Mouse (Mus musculus) left cerebral cortex, postnatal 25 days (tissue): ENCODE data around the gene Ap5s1. TPM values are rescaled to one million over a fixed set of nuclear protein-coding genes. Genes with fewer than 3 reads are reported as not detected.
A peak's percentile ranks its signal among the peaks of the same experiment; 100 is the strongest.

ENCODE experiments used
- DNase-seq, 2 experiments: peaks; one replicate each; pipeline ENCODE4 v3.0.0; 2022; ENCODE audit warnings: low spot score in 2 of 2, mixed read lengths in 1 of 2
- intact Hi-C: fragments of 180-260 bp; cut with DNase I; formaldehyde crosslinking; loops from one replicate; pipeline ENCODE4 v1.15.1; 2025
- total RNA-seq, 2 experiments: library from RNA; stranded (reverse); gene quantifications; 2 replicates each; pipeline ENCODE4 v1.2.3; 2021

Gene Ap5s1
- total RNA-seq, 2 experiments from 2014 or later, result 25.1 to 25.4 TPM

DNA sequence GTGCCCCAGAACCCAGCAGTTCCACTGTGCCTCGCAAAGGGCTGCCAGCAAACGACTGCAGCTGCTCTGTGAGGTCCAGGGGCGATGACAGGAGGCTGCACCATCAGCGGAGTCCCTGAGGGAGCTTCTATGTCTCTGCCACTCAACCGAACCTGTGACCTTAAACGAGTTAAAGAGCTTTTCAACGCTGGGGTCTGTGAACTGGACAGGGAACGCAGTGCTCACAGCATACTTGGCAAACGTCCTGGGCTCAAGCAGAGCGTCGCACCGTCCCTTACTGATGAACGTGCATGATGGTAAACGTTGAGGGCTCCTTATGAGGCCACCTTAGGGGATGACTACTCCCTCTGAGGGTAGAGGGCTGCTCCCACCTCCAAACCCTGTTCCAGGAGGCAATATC lies 20.5 kb upstream of the Ap5s1 start:
- intact Hi-C loops, result loop anchor here (1.0 kb wide), 1 partner anchor 24 kb away; no protein-coding TSS in a partner anchor
- DNase-seq, result no peak

DNA sequence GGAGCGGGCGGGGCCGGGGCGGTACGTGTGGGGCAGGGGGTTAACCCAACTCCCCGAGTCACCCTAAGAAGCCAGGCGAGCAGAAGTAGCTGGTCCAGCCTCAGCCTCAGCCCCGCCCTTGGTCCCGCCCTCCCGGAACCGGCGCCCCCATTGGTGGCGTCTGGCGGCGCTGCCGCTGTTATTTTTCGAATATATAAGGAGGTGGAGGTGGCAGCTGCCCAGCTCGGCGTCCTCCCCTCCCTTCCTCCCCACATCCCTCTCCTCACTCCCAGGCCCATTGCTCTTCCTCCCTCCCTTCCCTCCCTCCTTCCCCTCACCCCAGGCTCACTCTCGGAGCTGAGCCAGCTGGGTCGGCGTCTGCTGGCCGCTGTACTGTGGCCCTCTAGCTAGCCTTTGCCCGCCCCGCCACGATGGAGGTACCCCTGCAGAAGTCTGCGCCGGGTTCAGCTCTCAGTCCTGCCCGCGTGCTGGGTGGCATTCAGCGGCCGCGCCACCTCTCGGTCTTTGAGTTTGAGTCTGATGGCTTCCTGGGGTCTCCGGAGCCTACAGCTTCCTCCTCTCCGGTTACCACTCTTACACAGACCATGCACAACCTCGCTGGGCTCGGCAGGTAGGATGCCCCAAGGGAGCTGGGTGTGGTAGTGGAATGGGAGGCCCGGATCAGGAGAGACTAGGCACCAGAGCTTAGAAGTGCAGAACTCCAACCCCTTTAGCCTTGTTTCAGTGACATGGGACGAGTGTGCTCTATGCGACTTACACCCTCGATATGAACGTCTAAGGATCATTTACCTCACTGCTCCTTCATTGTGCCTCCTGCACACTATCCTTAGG lies 19.9 kb upstream of the Ap5s1 start, which contains the start of the genes Cdc25b and Spef1:
TSS of gene Cdc25b (plus strand) at position 179 of the 831 bp plus-strand sequence.
TSS of gene Spef1 (minus strand) at position 512 of the 831 bp plus-strand sequence.
- intact Hi-C loops, result loop anchor here (1.0 kb wide), 1 partner anchor 23 kb away; no protein-coding TSS in a partner anchor
- peak; percentile 71 to 88 for DNase-seq

DNA sequence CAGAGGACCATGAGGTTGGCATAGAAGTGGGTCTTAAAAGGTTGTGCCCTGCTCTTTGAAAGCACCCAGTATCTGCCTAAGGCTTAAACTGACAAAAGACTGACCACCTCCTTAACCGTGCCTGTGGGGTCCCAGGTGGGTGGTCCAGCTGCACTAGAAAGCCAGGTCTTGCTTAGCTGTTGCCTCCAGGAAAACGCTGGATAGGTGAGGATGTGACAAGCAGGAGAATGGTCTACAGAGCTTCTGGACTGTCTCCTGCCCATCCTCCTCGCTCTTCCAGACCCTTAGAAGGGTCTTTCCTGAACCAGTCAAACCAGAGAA lies 19.3 kb upstream of the Ap5s1 start:
- intact Hi-C loops, result no loop called here
- DNase-seq, result no peak

DNA sequence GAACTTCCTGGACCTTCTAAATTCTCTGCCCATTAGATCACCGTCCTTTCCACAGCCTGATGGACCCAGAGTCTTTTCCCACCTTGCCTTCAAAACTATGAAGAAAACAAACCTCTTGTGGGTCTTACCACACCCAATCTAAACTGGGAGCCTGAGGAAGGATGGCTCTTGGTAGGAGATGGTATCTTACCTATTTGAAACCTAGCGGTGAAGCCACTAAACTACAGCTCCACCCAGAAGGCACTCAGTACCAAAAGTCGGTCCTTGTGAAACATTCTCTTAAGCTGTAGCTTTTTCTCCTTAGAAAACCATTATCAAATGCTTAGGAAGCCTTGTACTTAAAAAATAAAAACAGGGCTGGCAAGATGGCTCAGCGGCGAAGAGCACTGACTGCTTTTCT lies 18.6 kb upstream of the Ap5s1 start:
- intact Hi-C loops, result no loop called here
- DNase-seq, result no peak

DNA sequence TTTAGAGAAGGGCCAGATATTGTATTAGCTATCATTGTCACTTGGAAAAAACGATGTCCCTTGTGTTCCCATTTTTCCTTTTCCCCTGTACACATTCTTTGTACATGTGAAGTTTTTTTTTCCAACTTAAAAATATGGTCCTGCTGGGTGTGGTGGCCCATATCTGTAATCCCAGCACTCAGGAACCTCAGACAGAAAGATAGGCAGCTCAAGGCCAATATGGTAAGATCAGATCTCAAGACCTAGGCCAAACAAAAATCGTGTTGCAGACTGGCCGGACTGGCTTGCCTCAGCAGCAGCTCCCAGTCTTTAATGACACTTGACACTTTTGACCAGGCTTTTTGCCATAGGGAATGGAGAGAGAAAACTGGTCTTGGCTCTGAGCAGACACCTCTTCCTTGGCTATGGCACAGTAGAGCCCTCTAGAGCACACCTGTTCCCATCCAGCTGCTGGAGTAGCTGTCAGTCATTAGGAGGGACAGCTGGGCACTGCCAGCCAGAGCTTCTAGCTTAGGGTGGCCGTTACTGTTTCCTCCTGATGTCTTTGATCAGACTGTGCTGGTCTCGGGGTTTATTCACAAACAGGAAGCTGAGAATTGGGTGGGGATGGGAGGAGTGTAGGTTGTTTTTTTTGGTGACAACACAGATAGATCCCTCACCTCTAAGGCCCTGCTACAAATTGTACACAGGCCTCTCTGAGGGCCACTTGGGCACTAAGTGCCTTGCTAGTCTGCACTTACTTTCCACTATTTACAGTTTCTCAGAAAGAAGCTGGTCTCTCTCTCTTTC lies 17.2 kb upstream of the Ap5s1 start:
- DNase-seq, result no peak
- intact Hi-C loops, result no loop called here

DNA sequence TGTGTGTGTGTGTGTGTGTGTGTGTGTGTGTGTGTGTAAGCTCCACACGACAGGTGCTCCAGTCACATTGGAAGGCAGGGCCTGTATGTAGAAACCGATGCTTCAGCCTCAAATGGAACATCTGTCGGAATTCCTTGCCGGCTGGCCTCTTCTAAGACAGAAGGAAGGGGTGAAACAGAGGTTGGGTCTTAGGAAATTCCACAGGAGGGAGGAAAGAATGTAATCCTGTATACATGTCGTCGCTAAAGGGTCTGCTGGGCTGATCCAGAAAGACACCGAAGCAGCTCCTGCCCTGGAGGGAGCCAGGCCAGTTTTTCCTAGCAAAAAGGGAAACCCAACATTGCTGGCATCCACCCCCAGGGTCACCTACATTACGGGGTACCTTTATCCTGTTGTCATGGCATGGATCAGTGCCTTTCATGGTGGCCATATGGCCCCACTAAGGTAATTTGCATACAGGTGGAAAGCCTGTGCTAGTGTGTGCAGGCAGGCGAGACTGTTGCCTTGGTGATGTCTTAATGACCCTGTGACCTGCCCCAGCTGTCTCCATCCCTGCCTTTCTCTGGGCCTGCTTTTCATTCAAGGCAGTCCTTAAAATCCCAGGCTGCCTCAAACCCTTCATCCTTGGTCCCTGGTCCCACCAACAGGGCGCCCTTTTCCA lies 16.4 kb upstream of the Ap5s1 start:
- intact Hi-C loops, result no loop called here
- DNase-seq, result no peak

DNA sequence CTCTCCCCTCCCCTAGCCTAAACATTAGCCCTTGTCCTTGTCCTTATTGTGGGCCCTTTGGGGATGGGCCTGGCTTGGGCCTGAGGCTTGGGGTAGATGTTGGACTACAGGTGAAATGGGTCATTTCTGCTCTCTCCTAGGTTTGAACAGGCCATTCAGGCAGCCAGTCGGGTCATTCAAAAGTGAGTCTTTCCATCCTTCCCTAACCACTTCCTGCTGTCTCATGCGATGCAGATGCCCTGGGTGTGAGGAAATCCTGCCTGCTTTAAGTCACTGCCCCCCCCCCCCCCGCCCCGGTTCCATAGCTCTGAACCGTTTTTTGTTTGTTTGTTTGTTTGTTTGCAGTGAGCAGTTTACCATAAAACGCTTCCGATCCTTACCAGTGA lies 15.9 kb upstream of the Ap5s1 start:
- no peak for DNase-seq
- intact Hi-C loops, result no loop called here

DNA sequence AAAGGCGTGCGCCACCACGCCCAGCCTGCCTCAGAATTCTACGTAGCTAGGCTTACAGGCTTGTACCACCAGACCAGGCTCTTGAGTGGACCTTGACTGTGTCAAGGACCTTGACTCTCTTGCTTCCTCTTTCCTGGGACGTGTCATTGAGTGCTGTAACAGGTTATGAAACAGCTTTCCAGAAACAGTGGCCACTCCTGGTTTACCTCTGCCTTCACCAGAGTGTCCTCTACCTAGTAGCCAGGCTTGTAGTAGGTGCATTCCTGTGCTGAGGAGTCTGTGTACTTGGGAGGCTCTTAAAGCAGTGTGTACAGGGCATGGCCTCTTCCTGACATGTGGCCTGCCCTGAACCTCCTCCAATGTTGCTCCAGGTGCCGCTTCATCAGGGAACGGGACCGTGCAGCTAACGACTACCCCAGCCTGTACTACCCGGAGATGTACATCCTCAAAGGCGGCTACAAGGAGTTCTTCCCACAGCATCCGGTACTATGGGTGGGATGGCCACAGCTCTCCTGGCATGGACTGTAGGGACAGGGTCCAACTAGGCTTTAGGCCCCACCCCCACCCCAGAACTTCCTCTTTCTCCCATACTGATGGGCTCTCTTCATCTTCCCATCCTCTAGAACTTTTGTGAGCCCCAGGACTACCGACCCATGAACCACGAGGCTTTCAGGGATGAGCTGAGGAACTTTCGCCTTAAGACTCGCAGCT lies 10.1 kb upstream of the Ap5s1 start:
- intact Hi-C loops, result no loop called here
- DNase-seq, result no peak

DNA sequence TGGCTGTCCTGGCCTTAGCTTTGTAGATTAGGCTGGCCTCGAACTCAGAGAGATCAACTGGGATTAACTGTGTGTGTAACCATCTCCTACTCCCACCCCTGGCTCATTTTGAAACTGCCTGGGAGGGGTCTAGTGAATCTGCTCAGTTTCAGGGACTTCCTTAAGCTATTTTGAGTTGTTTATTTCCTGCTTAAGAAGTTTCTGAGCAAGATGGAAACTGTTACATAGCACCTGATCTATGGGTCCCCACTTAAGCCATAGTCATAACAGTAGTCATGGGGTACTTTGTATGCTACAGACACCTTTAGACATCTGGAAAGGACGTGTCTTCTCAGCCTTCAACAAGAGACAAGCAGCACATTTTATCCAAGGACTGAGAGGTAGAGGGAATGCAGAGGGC lies 6.2 kb upstream of the Ap5s1 start:
- intact Hi-C loops, result no loop called here
- DNase-seq, result no peak

DNA sequence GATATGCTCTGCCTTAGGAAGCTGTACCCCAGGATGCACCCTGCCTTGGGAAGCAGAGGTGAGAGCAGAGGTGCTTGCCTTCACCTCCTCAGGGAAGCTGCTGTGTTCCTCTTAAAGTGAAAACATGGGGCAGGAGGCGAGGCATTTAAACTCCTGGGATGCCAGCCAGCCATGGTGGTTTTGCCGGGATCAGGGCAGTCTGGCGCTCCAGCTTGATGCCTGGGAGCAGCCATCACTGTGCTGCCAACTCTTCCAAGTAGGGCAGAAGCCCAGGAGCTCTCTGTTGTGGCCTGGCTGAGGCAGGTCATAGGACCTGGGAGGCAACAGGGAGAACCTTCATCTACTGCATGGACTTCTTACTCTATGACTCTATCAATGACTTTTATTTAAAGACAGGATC lies 5.6 kb upstream of the Ap5s1 start:
- intact Hi-C loops, result no loop called here
- no peak for DNase-seq

DNA sequence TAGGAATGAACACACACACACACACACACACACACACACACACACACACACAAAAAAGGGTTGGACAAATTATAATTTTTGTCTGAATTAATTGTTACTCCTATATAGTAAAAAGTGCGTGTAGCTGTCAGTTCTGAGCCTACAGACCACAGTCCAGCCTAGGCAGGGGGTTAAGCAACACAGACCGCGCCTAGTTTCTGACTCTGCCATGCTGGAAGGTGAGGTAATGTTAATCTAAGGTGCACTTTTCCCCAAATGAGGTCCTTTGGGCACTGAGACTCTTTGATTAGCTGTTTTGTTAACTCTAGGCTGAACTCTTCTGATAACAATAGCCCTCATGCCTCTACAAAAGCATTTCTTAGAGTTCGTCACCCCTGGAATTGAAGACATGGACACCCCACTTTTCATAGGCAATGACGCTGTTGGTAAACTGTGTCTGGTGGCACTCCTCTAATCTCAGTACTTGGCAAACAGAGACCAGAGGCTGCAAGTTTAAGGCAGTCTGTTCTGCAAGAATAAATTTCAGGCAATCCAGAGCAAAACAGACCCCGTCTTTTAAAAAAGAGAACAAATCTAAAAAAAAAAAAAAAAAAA lies 3.0 kb upstream of the Ap5s1 start:
- intact Hi-C loops, result no loop called here
- no peak for DNase-seq

DNA sequence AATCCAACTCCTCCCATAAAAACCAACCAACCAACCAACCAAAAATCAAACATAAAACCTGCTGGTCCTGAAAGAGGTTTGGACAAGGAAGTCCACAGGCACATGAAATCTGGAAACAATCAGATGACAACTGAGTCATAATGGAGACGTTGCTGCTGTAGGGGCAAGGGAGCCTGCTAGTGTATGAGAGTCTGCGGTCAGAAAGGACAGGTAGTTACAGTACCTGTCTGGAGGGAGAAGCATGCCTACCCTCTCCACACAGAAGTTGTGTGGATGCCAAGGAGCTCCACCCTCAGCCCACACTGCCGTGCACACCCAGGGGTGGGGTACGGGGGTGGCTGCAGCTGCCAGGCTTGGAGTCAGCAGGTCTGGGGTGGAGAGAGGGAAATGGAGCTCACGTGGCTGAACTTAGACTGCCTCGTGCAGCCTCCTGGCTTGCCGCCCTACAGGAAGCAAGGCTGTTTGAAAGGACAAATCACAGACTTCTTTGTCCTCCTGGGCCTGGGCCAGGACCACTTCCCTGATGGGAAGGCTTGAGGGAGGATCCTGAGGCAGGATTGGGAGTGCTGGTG lies 2.4 kb upstream of the Ap5s1 start:
- intact Hi-C loops, result no loop called here
- DNase-seq, result peak; percentile 75 to 90

DNA sequence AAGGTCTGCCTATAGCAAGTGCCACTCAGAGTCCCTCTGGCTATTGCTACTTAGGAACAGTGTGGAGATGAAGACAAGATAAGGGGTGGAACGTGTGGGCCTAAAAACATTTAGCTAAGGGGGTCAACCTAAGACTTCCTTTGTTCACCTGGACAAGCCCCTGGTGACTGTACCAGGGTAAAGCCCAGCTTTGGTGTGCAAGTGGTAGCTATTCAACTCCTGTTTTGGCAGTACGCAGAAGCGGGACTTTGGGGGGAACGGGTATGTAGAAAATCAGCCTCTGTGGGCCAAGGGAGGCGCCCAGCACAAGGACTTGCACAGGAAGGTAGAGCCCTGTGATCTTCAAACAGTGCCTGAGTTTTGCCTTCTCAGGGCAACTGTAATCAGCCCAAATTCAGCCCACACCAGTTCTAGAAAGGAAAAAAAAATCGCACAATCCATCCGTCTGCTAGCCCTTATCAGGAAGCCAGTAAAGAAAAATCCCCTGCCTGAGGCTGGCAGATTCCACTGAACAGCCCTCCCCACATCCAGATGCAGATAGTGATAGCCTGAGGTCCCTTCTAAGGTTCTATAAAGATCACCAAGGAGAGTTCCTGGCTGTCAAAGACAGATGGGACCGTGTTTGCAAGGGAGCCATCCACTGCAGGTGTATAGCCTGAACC lies 1.2 kb upstream of the Ap5s1 start:
- intact Hi-C loops, result no loop called here
- DNase-seq, result no peak

DNA sequence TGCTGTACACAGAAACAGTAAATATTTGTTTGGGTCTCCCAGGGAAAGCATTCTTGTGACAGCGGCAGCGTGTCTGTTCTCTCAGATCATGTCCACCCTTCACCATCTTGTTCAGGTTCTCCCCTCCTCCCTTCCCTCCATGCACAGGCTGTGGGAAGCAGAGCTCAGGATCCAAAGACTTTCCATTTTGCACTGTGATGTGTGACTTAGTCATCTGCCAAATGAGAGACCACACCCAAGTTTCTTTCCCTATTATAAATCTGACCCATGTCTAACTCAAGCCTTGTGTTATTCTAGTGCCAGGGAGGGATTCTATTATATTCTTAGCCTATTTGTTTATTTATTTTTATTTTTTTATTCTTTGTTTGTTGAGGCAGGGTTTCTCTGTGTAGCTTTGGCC lies 1.5 kb downstream of the Ap5s1 start:
- intact Hi-C loops, result no loop called here
- DNase-seq, result no peak

DNA sequence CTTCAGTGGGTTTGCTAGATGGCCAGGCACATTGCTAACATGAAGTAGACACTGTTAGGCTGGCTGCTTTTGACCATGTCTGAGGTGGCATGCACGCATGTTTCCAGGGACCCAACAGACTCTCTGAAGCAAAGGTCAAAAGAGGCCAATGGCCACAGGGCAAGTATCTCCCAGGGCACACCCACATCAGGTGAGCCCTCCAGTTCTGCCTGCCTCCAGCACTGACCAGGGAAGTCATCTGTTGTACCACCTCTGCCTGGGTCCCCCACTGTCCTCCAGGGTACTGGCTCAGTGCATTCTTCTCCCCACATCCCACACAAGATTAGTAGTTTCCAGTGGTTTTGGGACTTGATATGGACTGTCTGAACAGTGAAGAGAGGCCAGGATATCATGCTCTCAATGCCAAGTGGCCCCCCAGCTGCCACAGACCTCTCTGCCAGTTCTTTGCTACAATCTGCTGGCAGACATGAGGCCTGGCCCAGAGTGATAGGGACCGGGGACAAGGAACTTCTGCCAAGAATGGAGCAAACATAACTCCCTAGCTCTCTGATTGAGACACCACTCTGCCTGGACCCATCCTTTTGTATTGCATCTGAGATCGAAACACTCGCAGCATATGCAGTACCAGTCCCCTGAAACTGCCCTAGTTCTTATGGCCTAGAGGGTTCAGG lies 2.4 kb downstream of the Ap5s1 start:
- intact Hi-C loops, result no loop called here
- no peak for DNase-seq

DNA sequence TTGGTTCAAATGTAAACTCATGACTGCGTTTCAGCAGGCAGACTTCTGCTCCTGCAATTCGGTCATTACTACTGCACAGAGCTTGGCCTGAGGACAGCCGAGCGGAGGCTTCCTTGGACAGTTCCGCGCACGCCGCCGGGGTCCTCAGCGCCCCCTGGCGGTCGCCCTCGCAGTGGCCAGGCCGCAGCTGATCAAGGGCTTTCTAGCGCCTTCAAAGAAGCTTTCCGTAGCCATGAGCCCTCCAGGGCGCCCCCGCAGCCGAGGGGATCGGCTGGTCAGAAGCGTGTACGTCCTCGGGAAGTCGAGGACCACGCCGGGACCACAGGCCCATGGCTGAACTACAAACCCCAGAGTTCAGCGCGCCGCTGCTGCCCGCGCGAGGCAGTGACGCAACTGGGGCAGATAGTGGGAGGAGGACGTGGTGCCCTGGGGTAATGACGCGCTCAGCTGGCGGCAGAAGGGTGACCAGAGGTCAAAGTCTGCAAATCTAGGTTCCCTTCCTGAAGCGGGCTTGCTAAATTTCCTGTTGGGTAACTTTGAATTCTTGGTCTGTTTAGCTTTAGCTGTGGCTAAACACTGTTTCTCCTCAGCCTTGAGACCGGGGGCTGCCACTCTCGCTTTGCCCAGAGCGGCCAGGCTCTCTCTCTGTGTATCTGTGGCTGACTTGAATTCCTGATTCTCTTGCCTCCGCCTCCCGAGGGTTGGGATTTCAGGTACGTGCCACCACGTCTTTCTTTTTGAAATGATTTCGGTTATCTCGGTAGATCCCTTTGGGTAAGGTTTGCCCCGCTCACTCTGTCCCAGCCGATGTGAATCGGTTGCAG lies 3.3 kb downstream of the Ap5s1 start:
- intact Hi-C loops, result loop anchor here (1.0 to 2.0 kb wide), 3 partner anchors 24 to 53 kb away; partner anchors contain the start of genes Cdc25b and Pank2
- peak; percentile 97 for DNase-seq

DNA sequence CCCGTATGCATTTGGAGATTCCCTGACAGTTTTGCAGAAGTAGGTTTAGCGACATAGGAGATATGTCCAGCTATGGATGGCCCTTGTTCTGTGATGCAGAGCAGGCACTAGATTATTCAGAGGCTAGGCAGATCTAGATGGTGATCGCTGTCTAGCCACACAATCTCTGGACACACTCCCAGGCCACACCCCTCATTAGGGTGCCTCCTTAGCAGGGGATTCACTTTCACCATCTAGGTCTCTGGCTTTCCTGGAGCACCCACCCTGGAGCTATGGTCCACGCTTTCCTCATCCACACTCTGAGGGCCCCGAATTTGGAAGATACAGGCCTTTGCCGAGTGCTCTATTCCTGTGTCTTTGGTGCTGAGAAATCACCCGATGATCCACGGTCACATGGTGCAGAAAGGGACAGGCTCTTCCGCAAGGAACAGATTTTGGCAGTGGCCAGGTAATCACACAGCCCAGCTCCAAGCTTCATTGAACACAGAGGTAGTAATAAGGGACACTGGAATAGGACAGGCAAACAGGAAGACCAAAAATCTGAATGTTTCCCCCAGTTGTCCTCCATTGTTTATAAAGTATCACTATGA lies 4.2 kb downstream of the Ap5s1 start:
- DNase-seq, result peak; percentile 10 to 25
- intact Hi-C loops, result loop anchor here (2.0 kb wide), 2 partner anchors 32 to 52 kb away; partner anchors contain the start of gene Pank2
